10 mouse cellular contexts compared by ENCODE assay signal in genomic region chr8:84083829-84084241, GRCm38 (mm10). TPM values are rescaled to one million over a fixed set of nuclear protein-coding genes. Genes with fewer than 3 reads are reported as not detected.
DNase-seq lines count a peak whose midpoint lies in the region; ATAC-seq lines count a peak whose summit lies in the region.
"Had no signal": no experiment of that assay in that cellular context is flagged by ENCODE, and none has a peak within 500 bp of the region (broad histone marks: within the 10 kb centered on the region; RNA-seq: fewer than 3 reads in every experiment).

No protein-coding gene starts in this region.

- H3K9ac ChIP-seq in intestine, embryonic 15.5 days, result no peak overlapping the region
- no peak overlapping the region for H3K9ac ChIP-seq in intestine, embryonic 16.5 days (ENCODE audit: low read depth, low read length)
- no peak overlapping the region for H3K9ac ChIP-seq in neural tube, embryonic 15.5 days (replicated peaks)

- ATAC-seq in intestine, embryonic 15.5 days, result peak; percentile 35; the same call in 1 of the 2 replicates
- no peak; the same call in 1 of the 2 replicates for ATAC-seq in intestine, embryonic 16.5 days
- ATAC-seq in neural tube, embryonic 15.5 days (ENCODE audit: low FRiP score), result 0 out of 2 replicates have a peak, but pooled peaks have one; percentile 22
- no peak for ATAC-seq in frontal cortex, adult (ENCODE audit: low TSS enrichment)
- ATAC-seq: Patski had no signal

- H3K36me3 ChIP-seq in intestine, embryonic 15.5 days, result peaks cover 37% of the 10 kb centered on the region
- H3K36me3 ChIP-seq in intestine, embryonic 16.5 days (ENCODE audit: control insufficient read depth, insufficient read depth, low read length), result peaks cover 12% of the 10 kb centered on the region
- H3K36me3 ChIP-seq in neural tube, embryonic 15.5 days, result peaks cover 82% of the 10 kb centered on the region

- no peak overlapping the region for H3K4me2 ChIP-seq in intestine, embryonic 15.5 days (replicated peaks)
- H3K4me2 ChIP-seq in intestine, embryonic 16.5 days (ENCODE audit: low read depth, low read length), result no peak overlapping the region
- H3K4me2 ChIP-seq in neural tube, embryonic 15.5 days, result no peak overlapping the region

- no peak overlapping the region for H3K4me3 ChIP-seq in intestine, embryonic 15.5 days (replicated peaks)
- H3K4me3 ChIP-seq in intestine, embryonic 16.5 days (ENCODE audit: low read length), result no peak overlapping the region
- no peak overlapping the region for H3K4me3 ChIP-seq in neural tube, embryonic 15.5 days (replicated peaks)

- 34% methylated on average over 8 of the region's 8 CpGs for WGBS in intestine, embryonic 15.5 days
- 34% methylated on average over 8 of the region's 8 CpGs for WGBS in intestine, embryonic 16.5 days
- 16% methylated on average over 8 of the region's 8 CpGs for WGBS in neural tube, embryonic 15.5 days

- H3K9me3 ChIP-seq in intestine, embryonic 15.5 days, result no peaks in the 10 kb centered on the region
- H3K9me3 ChIP-seq in intestine, embryonic 16.5 days (ENCODE audit: control insufficient read depth, low read length), result no peaks in the 10 kb centered on the region
- no peaks in the 10 kb centered on the region for H3K9me3 ChIP-seq in neural tube, embryonic 15.5 days (replicated peaks)

- 0 out of 2 replicates have a peak, but pooled peaks cover 3% of the 10 kb centered on the region for H3K4me1 ChIP-seq in intestine, embryonic 15.5 days (replicated peaks)
- 0 out of 2 replicates have a peak, but pooled peaks cover 2% of the 10 kb centered on the region for H3K4me1 ChIP-seq in intestine, embryonic 16.5 days (ENCODE audit: control insufficient read depth, insufficient read depth, low read length)
- H3K4me1 ChIP-seq in neural tube, embryonic 15.5 days, result 0 out of 2 replicates have a peak, but pooled peaks cover 9% of the 10 kb centered on the region

- H3K27ac ChIP-seq in intestine, embryonic 15.5 days, result no peak overlapping the region
- H3K27ac ChIP-seq in intestine, embryonic 16.5 days (ENCODE audit: low read length), result no peak overlapping the region
- H3K27ac ChIP-seq in neural tube, embryonic 15.5 days (replicated peaks), result no peak overlapping the region

- DNase-seq in gastrocnemius, adult 8-10 months (ENCODE audit: low spot score in 2 of 2), result peak; percentile 50 to 60
- DNase-seq in kidney, postnatal 4 days, result peak; percentile 41 to 65
- DNase-seq in cerebellum, adult 8-10 months, result no peak
- no peak for DNase-seq in cerebellum, adult 18-20 months

- H3K27me3 ChIP-seq in intestine, embryonic 15.5 days (replicated peaks), result no peaks in the 10 kb centered on the region
- H3K27me3 ChIP-seq in intestine, embryonic 16.5 days (replicated peaks; ENCODE audit: control insufficient read depth, insufficient read depth, low read length), result no peaks in the 10 kb centered on the region
- no peaks in the 10 kb centered on the region for H3K27me3 ChIP-seq in neural tube, embryonic 15.5 days (replicated peaks)
- H3K27me3 ChIP-seq: Patski had no signal

RNA-seq across cellular contexts. Expression of gene Rfx1, which starts 17.2 kb away (rescaled TPM):
- 7.3 and 7.9 TPM in 2 replicates for polyA plus RNA-seq in intestine, embryonic 15.5 days (2015; fragmentation: Nextera tagmentation; extraction: Ambion mirVana)
- 5.9 and 6.8 TPM in 2 replicates for polyA plus RNA-seq in intestine, embryonic 16.5 days (2015; fragmentation: Nextera tagmentation; extraction: Ambion mirVana)
- 1 to 10 TPM; 3.1 to 4.9 (median 3.8) TPM for total RNA-seq in gastrocnemius, adult 8-10 months (2022)
- polyA plus RNA-seq in neural tube, embryonic 15.5 days (2015; fragmentation: Nextera tagmentation; extraction: Ambion mirVana), result 8.7 and 9.5 TPM in 2 replicates

RNA-seq across cellular contexts. Expression of gene Gm10643, which starts 18.9 kb away (rescaled TPM):
- polyA plus RNA-seq in intestine, embryonic 15.5 days (2015; fragmentation: Nextera tagmentation; extraction: Ambion mirVana), result 0.92 and 1.3 TPM in 2 replicates
- polyA plus RNA-seq in intestine, embryonic 16.5 days (2015; fragmentation: Nextera tagmentation; extraction: Ambion mirVana), result 0.76 and 0.81 TPM in 2 replicates
- 1 to 10 TPM in 2 of 4 experiments, under 1 TPM in 2; 0.77 to 1.4 (median 1.1) TPM for total RNA-seq in gastrocnemius, adult 8-10 months (2022)
- polyA plus RNA-seq in neural tube, embryonic 15.5 days (2015; fragmentation: Nextera tagmentation; extraction: Ambion mirVana), result 1.4 and 1.8 TPM in 2 replicates

RNA-seq across cellular contexts. Expression of gene Dcaf15, which starts 20.7 kb away (rescaled TPM):
- 8.4 and 9.9 TPM in 2 replicates for polyA plus RNA-seq in intestine, embryonic 15.5 days (2015; fragmentation: Nextera tagmentation; extraction: Ambion mirVana)
- polyA plus RNA-seq in intestine, embryonic 16.5 days (2015; fragmentation: Nextera tagmentation; extraction: Ambion mirVana), result 8.8 and 9.4 TPM in 2 replicates
- 1 to 10 TPM; 4.3 to 5.2 (median 4.7) TPM for total RNA-seq in gastrocnemius, adult 8-10 months (2022)
- 18.5 and 21.6 TPM in 2 replicates for polyA plus RNA-seq in neural tube, embryonic 15.5 days (2015; fragmentation: Nextera tagmentation; extraction: Ambion mirVana)

RNA-seq across cellular contexts. Expression of gene Rln3, which starts 39.0 kb away (rescaled TPM):
- 0.28 and 0.31 TPM in 2 replicates for polyA plus RNA-seq in intestine, embryonic 15.5 days (2015; fragmentation: Nextera tagmentation; extraction: Ambion mirVana)
- polyA plus RNA-seq in intestine, embryonic 16.5 days (2015; fragmentation: Nextera tagmentation; extraction: Ambion mirVana), result 0.23 and 0.37 TPM in 2 replicates
- not detected for total RNA-seq in gastrocnemius, adult 8-10 months (2022)
- polyA plus RNA-seq in neural tube, embryonic 15.5 days (2015; fragmentation: Nextera tagmentation; extraction: Ambion mirVana), result 1.0 and 1.4 TPM in 2 replicates
- polyA plus RNA-seq: gonadal fat pad, adult 2 months; Patski had no signal

RNA-seq across cellular contexts. Expression of gene Il27ra, which starts 41.4 kb away (rescaled TPM):
- polyA plus RNA-seq in intestine, embryonic 15.5 days (2015; fragmentation: Nextera tagmentation; extraction: Ambion mirVana), result 1.3 and 1.5 TPM in 2 replicates
- polyA plus RNA-seq in intestine, embryonic 16.5 days (2015; fragmentation: Nextera tagmentation; extraction: Ambion mirVana), result 1.2 and 1.4 TPM in 2 replicates
- under 1 TPM; 0.27 to 0.56 (median 0.43) TPM for total RNA-seq in gastrocnemius, adult 8-10 months (2022)
- polyA plus RNA-seq in neural tube, embryonic 15.5 days (2015; fragmentation: Nextera tagmentation; extraction: Ambion mirVana), result 0.37 and 1.7 TPM in 2 replicates

Comparison
In these comparisons a context has a peak if more than half of its experiments do, and no peak if none do; other contexts are left out.
1. ATAC-seq: peak in intestine, embryonic 15.5 days (single experiment) and neural tube, embryonic 15.5 days (single experiment); none in intestine, embryonic 16.5 days (single experiment) and frontal cortex, adult (single experiment).
2. DNase-seq: peak in gastrocnemius, adult 8-10 months (2 of 2) and kidney, postnatal 4 days (2 of 2); none in cerebellum, adult 8-10 months (single experiment) and cerebellum, adult 18-20 months (0 of 2).